Mouse (Mus musculus): ENCODE measurements around the gene Ywhag. TPM values are rescaled to one million over a fixed set of nuclear protein-coding genes. Genes with fewer than 3 reads are reported as not detected.
A peak's percentile ranks its signal among the peaks of the same experiment; 100 is the strongest.

Ywhag gene
- total RNA-seq, 2 experiments from 2014 or later, result 289 to 303 TPM

- H3K27ac ChIP-seq, result peak overlapping the region; percentile 96
- TF ChIP-seq CTCF (IDR thresholded peaks at IDR 0.05), result no peak
- intact Hi-C loops (cut with DNase I), result no loop called here
- DNase-seq, result no peak
- peak overlapping the region; percentile 55 for H3K4me3 ChIP-seq
Measured at GRCm38 (mm10) chr5:135906846-135907245, 27.6 kb downstream of the Ywhag start.

- H3K27ac ChIP-seq, result peak overlapping the region; percentile 96
- intact Hi-C loops (cut with DNase I), result loop anchor here (2.0 kb wide), 1 partner anchor 57 kb away; no protein-coding TSS in a partner anchor
- TF ChIP-seq CTCF (IDR thresholded peaks at IDR 0.05), result no peak
- peak; percentile 56 for DNase-seq
- no peak overlapping the region; the same call in 1 of the 2 replicates for H3K4me3 ChIP-seq
Measured at GRCm38 (mm10) chr5:135905320-135906225, 28.8 kb downstream of the Ywhag start.

- no peak for DNase-seq
- Histone ChIP-seq H3K4me3 (peak overlapping the region; percentile 70), H3K27ac (peak overlapping the region; percentile 96)
- intact Hi-C loops (cut with DNase I), result loop anchor here (1.0 to 2.0 kb wide), 2 partner anchors 31 to 59 kb away; no protein-coding TSS in a partner anchor
- no peak for TF ChIP-seq CTCF (IDR thresholded peaks at IDR 0.05)
Measured at GRCm38 (mm10) chr5:135904259-135904658, 30.2 kb downstream of the Ywhag start.

GRCm38 (mm10) chr5:135903551-135904151 is 30.8 kb downstream of the Ywhag start:
- H3K27ac ChIP-seq, result peak overlapping the region; percentile 96
- TF ChIP-seq CTCF (IDR thresholded peaks at IDR 0.05), result peak; percentile 98
- peak; percentile 91 for DNase-seq
- H3K4me3 ChIP-seq, result peak overlapping the region; percentile 70
- intact Hi-C loops (cut with DNase I), result loop anchor here (1.0 to 2.0 kb wide), 2 partner anchors 32 to 59 kb away; no protein-coding TSS in a partner anchor

- peak overlapping the region; percentile 96 for H3K27ac ChIP-seq
- no peak for TF ChIP-seq CTCF (IDR thresholded peaks at IDR 0.05)
- intact Hi-C loops (cut with DNase I), result no loop called here
- peak overlapping the region; percentile 70 for H3K4me3 ChIP-seq
- DNase-seq, result no peak
Measured at GRCm38 (mm10) chr5:135903058-135903457, 31.4 kb downstream of the Ywhag start.

GRCm38 (mm10) chr5:135901354-135902095 is 32.9 kb downstream of the Ywhag start:
- DNase-seq, result no peak
- Histone ChIP-seq H3K4me3 (no peak overlapping the region), H3K27ac (no peak overlapping the region)
- intact Hi-C loops (cut with DNase I), result no loop called here
- peak; percentile 53 for TF ChIP-seq CTCF (IDR thresholded peaks at IDR 0.05)

- H3K27ac ChIP-seq, result no peak overlapping the region
- intact Hi-C loops (cut with DNase I), result no loop called here
- H3K4me3 ChIP-seq, result no peak overlapping the region
- no peak for DNase-seq
- peak; percentile 59 for TF ChIP-seq CTCF (IDR thresholded peaks at IDR 0.05)
Measured at GRCm38 (mm10) chr5:135900701-135901100, 33.7 kb downstream of the Ywhag start.

- H3K4me3 ChIP-seq, result no peak overlapping the region
Measured at GRCm38 (mm10) chr5:135899833-135900232, 34.6 kb downstream of the Ywhag start.

GRCm38 (mm10) chr5:135898995-135899394 is 35.4 kb downstream of the Ywhag start:
- DNase-seq, result no peak
- no peak for TF ChIP-seq CTCF (IDR thresholded peaks at IDR 0.05)
- H3K27ac ChIP-seq, result no peak overlapping the region
- H3K4me3 ChIP-seq, result no peak overlapping the region
- intact Hi-C loops (cut with DNase I), result loop anchor here (5.0 kb wide), 1 partner anchor 163 kb away; no protein-coding TSS in a partner anchor

More at GRCm38 (mm10) chr5:135899833-135900232, 34.6 kb downstream of the Ywhag start:
- no peak for TF ChIP-seq CTCF (IDR thresholded peaks at IDR 0.05)
- intact Hi-C loops (cut with DNase I), result loop anchor here (5.0 kb wide), 1 partner anchor 162 kb away; no protein-coding TSS in a partner anchor
- H3K27ac ChIP-seq, result no peak overlapping the region
- no peak for DNase-seq

- intact Hi-C loops (cut with DNase I), result loop anchor here (5.0 kb wide), 1 partner anchor 164 kb away; no protein-coding TSS in a partner anchor
- peak; percentile 71 for DNase-seq
- H3K4me3 ChIP-seq, result no peak overlapping the region
- TF ChIP-seq CTCF (IDR thresholded peaks at IDR 0.05), result peak; percentile 75
- H3K27ac ChIP-seq, result no peak overlapping the region
Measured at GRCm38 (mm10) chr5:135898028-135898427, 36.4 kb downstream of the Ywhag start.

- Histone ChIP-seq H3K4me3 (no peak overlapping the region), H3K27ac (no peak overlapping the region)
- no peak for DNase-seq
- no peak for TF ChIP-seq CTCF (IDR thresholded peaks at IDR 0.05)
- intact Hi-C loops (cut with DNase I), result loop anchor here (5.0 kb wide), 1 partner anchor 167 kb away; no protein-coding TSS in a partner anchor
Measured at GRCm38 (mm10) chr5:135894958-135895357, 39.5 kb downstream of the Ywhag start.
